Mouse (Mus musculus) embryo, embryonic 11.5 days (tissue): ENCODE results near the gene Ush2a.
A peak's percentile ranks its signal among the peaks of the same experiment; 100 is the strongest.

Experiments
- DNase-seq: peaks from one replicate; pipeline ENCODE4 v3.0.0-alpha.2; 2012; ENCODE audit warnings: low read depth, low spot score

Ush2a gene

DNA sequence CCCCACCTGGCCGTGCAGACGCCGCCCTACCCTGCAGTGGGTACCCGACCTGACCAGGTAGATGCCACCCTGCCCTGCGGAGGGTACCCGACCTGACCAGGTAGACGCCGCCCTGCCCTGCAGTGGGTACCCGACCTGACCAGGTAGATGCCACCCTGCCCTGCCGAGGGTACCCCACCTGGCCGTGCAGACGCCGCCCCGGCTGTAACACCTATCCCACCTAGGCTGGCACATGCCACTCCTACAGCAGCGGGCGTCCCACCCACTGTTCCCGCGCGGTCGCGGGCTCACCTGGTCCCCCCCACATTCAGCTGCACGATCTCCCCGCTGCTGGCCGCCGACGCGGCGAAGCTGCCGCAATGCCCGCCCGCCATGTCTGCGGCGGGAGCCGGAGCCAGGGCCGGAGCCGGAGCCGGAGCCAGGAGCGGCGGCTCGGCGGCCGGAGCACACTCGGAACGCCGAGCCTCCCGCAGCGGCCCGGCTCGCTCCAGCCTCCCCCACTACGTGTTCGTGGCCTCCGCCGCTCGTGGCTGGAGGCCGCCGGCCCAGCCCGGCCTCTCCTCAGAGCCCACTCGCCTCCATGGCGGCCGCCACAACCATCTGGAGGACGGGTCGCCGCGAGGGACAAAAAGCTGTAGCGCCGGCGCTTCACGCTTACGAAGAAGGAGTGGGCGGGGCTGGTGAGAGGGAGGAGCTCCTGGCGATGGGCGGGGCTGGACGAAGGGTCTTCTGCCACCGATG is 745.6 kb downstream of the Ush2a start, which contains the start of gene Kctd3:
Gene Kctd3 (minus strand): TSS at position 603 of the 741 bp plus-strand sequence.
- peak; percentile 92 for DNase-seq

DNA sequence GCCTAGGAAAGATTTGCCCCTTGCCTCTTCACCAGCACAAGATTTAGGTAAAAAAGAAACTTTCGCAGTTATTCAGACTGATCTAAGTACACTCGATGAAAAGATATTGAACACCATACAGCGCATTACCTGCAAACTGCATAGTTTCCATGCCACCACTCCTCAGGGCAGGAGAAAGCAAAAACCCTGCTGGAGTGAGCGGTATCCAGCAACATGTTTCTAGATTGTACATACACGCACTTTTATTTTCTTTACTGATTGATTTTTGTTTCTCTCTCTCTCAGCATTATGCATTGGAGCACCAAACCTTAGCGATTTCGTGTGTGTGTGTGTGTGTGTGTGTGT is 746.1 kb downstream of the Ush2a start:
- DNase-seq, result no peak

DNA sequence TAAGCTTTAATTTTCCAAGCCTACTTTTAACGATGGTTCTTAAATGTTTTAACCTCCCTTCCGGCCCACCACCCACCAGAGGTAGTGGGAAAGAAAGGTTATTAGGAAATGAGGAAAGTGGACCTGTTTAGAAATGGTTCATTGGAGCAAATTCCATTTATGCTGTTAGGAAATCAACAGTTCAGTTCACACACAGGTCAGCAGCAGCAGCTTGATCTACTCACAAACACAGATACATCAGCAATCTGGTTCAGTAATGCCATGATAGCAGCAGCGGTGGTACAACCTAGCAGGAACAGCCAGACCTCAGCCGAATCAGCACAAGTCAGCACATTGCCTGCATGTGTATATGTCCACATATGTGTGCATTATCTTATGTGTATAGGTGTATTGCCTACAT is 748.8 kb downstream of the Ush2a start:
- no peak for DNase-seq

DNA sequence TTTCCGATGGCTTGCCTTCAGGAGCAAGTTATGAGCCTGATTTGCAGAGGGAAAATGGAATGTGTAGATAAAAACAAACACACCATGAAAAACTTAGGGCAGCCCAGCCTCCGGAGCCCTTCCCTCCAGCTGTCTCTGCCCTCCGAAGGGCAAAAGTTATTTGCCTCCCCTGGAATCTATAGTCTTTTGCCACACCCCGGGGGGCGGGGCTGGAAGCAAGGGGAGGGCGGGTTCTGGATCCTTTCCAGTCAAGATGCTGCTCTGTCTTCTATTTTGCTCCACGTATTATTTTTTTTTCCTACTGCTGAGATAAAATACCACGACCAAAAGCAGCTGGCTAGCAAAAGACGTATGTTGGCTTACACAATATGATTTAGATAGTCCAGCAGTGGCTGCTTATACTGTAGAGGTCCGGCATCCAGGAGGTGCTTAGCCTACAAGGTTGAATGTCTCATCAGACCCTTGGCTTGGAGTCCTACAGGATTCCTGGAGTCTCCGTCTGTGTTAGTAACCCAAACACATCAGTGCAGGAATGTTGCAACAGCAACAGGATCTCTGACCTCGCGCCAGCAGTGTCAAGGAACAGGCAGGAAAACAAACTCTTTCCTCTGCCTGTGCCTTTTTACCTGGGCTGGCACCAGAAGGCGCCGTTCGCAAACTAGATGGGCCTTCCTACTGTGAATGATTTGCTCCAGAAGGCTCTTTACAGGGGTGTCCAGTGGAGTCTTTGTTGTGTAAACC is 751.2 kb downstream of the Ush2a start:
- DNase-seq, result no peak

DNA sequence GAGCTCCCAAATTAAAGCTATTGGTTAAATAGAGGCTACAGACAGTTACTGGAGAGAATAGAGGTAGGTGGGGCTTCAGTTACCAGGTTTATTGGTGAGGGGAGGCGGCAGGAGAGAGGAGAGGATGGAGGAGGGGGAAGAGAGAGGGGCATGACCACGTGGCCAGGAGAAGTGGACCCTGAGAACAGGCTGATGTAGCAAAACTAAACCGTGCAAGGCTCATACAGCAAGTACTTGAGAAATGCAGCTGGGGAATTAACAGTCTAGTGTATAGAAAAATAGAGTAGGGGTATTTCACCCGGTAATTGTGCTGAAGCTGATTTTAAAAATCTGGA is 751.7 kb downstream of the Ush2a start:
- DNase-seq, result no peak
